Mouse (Mus musculus) lung, adult 2 months (tissue): ENCODE data around the gene Cradd. TPM values are rescaled to one million over a fixed set of nuclear protein-coding genes. Genes with fewer than 3 reads are reported as not detected.

Source experiments
- DNase-seq: peaks from one replicate; pipeline ENCODE4 v3.0.0; 2022
- H3K4me1 ChIP-seq: fragments of 200-500 bp; 2 replicates; pipeline ENCODE4 v1.6.1; 2011; ENCODE audit warnings: low read length; ENCODE audit not compliant: control insufficient read depth, insufficient read depth
- H3K4me3 ChIP-seq: fragments of 200-500 bp; replicated peaks from 2 replicates; pipeline ENCODE3; 2011; ENCODE audit warnings: low read depth, mild to moderate bottlenecking, control low read depth, low read length; ENCODE audit errors: extremely low read depth
- CTCF ChIP-seq: fragments of 200-500 bp; IDR thresholded peaks from 2 replicates; pipeline ENCODE4 v1.5.1; 2011; ENCODE audit warnings: mild to moderate bottlenecking, low read length, control low read depth; ENCODE audit not compliant: insufficient read depth
- POLR2A ChIP-seq: fragments of 200-500 bp; IDR thresholded peaks from 2 replicates; pipeline ENCODE4 v1.6.1; 2011; ENCODE audit warnings: low read depth, mild to moderate bottlenecking, control low read depth, low read length, borderline replicate concordance; ENCODE audit errors: extremely low read depth
- WGBS: fragments of 180-500 bp; shearing (Covaris S2); methylation state at CpG from one replicate; pipeline ENCODE4 v1.1.7; 2018; 5-methylcytosine and 5-hydroxymethylcytosine counted together
- polyA plus RNA-seq: library from polyadenylated mRNA; depleted of rRNA; stranded (reverse); fragments of >200 nt; gene quantifications from 2 replicates; pipeline ENCODE4 v1.2.3, GENCODE M21; 2012

Gene Cradd
- polyA plus RNA-seq, 1 experiment, result 21.0 TPM

GRCm38 (mm10) chr10:95170721-95171354 is 153.1 kb downstream of the Cradd start:
- WGBS, result 65% methylated on average over 9 of the region's 9 CpGs
- no peak for TF ChIP-seq POLR2A
- TF ChIP-seq CTCF, result no peak
- no peak overlapping the region for H3K4me3 ChIP-seq
- H3K4me1 ChIP-seq, result no peaks in the 10 kb centered on the region
- no peak for DNase-seq

DNA sequence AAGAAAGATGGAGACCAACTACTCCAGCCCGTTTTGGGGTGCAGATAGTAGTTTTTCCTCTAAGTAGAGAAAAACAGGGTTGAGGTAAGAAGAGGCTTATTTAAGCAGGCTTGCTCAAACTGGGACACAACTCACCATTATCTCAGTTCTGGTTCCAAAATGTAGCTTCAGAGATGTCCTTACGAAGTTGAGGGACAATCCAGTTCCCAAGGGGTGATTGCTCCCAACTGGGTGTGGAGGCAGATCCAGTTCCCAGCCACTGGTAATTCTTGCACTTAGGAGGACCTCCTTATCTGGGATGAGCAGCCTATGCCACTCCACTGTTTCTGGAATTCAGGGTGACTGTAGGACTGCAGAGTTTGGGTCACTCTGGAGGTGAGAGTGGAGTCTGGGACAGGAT is 159.0 kb downstream of the Cradd start:
- 89% methylated on average over 2 of the region's 2 CpGs for WGBS
- TF ChIP-seq CTCF (no peak), POLR2A (no peak)
- no peak for DNase-seq
- Histone ChIP-seq H3K4me3 (no peak overlapping the region), H3K4me1 (peaks cover 5% of the 10 kb centered on the region; the same call in 1 of the 2 replicates)

GRCm38 (mm10) chr10:95162691-95163374 is 161.1 kb downstream of the Cradd start:
- Histone ChIP-seq H3K4me1 (peaks cover 5% of the 10 kb centered on the region; the same call in 1 of the 2 replicates), H3K4me3 (no peak overlapping the region)
- TF ChIP-seq CTCF, result no peak
- no peak for TF ChIP-seq POLR2A
- WGBS, result 21% methylated on average over 8 of the region's 8 CpGs
- DNase-seq, result no peak

- TF ChIP-seq CTCF (no peak), POLR2A (no peak)
- peaks cover 5% of the 10 kb centered on the region; the same call in 1 of the 2 replicates for H3K4me1 ChIP-seq
- 66% methylated on average over 9 of the region's 9 CpGs for WGBS
- DNase-seq, result no peak
- no peak overlapping the region for H3K4me3 ChIP-seq
These were observed 164.2 kb downstream of the Cradd start for GRCm38 (mm10) chr10:95159675-95160256.

- TF ChIP-seq CTCF, result peak; percentile 33; the same call in 1 of the 2 replicates
- no peak for TF ChIP-seq POLR2A
- DNase-seq, result no peak
- Histone ChIP-seq H3K4me3 (no peak overlapping the region), H3K4me1 (peaks cover 4% of the 10 kb centered on the region)
- WGBS, result 94% methylated on average over 5 of the region's 7 CpGs
These were observed 167.5 kb downstream of the Cradd start for GRCm38 (mm10) chr10:95156410-95156809.

- WGBS, result 84% methylated on average over 1 of the region's 1 CpGs
- Histone ChIP-seq H3K4me1 (peaks cover 4% of the 10 kb centered on the region), H3K4me3 (no peak overlapping the region)
- TF ChIP-seq CTCF (no peak), POLR2A (no peak)
- DNase-seq, result no peak
These were observed 169.3 kb downstream of the Cradd start for GRCm38 (mm10) chr10:95154675-95155074.

DNA sequence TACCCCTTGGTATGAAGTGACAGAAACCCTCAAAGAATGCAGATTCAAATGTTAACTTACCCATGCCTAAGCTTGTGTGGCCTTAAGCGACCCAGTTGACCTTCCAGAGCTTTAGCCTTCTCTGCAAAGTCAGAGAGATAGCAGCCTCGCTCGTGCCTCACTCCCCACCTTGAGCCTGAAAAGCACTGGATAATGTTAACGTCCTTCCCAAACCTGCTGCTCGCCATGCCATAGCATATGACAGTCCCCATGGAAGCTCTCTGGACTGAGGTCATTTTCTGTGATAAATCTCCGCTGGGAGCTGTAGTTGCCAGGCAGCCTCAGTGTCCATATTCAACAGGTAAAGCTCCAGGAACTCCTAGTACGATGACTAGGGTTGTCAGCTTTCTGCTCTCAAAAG is 170.7 kb downstream of the Cradd start:
- Histone ChIP-seq H3K4me1 (peaks cover 8% of the 10 kb centered on the region), H3K4me3 (no peak overlapping the region)
- no peak for DNase-seq
- TF ChIP-seq POLR2A (no peak), CTCF (no peak)
- WGBS, result 86% methylated on average over 7 of the region's 7 CpGs

DNA sequence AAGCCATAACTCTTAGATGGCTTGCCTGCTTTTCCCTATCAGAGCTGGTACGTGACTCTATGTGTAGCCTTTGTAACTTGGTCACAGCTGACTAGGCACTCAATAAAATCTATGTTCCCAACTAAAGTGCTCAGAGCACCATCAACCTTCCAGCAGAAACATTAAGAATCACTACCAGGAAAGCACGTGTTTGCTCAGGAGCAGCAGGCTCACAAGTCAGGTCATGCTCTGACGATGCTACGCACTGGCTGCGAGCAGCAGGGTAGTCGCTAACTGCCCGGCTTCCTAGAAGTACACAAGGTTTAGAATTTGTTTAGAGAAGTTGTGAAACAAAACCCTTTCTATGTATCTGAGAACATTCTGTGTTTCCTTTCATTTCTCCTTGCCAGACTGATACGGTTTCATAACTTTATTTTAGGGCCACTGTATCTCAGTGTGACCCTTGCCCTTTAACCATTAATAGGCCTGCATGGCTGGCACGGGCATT is 171.4 kb downstream of the Cradd start:
- Histone ChIP-seq H3K4me1 (peaks cover 8% of the 10 kb centered on the region), H3K4me3 (no peak overlapping the region)
- 41% methylated on average over 9 of the region's 9 CpGs for WGBS
- DNase-seq, result no peak
- TF ChIP-seq POLR2A (no peak), CTCF (no peak)

DNA sequence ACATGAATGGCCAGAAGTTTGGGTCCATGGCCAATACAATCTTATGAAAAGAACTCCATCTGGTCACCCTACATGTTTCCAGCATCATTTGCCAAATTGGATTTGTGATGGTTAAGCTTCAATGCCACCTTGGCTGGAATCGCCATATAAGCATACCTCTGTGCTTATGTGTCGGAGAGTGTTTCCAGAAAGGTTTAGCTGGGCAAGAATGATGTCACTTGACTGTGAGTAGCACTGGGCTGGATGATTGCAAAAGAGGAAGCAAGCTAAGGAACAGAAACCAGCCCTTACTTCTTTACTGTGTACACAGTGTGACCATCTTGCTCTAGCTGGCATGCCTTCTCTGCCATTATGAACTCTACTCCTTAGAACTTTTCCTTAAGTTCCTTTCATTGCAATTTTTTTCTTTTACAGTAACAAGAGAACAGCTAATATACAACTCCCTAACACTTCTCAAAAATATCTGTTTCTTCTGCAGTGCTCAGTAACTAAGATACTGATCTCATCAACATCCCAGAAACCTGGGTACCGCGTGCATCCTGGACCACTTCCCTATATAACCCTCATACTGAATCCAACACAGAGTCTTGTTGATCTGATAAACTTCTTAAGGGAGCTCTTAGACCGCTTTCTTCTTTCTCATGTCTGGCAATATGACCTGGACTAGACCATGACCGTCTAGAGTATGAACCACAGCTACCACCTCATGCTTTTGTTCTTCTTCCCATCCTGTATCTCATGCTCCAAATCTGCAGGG is 172.7 kb downstream of the Cradd start:
- DNase-seq, result no peak
- TF ChIP-seq POLR2A, result no peak
- no peak for TF ChIP-seq CTCF
- no peak overlapping the region for H3K4me3 ChIP-seq
- peaks cover 13% of the 10 kb centered on the region for H3K4me1 ChIP-seq
- 80% methylated on average over 6 of the region's 6 CpGs for WGBS
